Mouse (Mus musculus): Measurements from ENCODE around the gene Fktn. TPM values are rescaled to one million over a fixed set of nuclear protein-coding genes. Genes with fewer than 3 reads are reported as not detected.
"Not testable (repeated sequence)": the region's sequence is repeated elsewhere in the genome, so short reads cannot be mapped to it uniquely, and the experiment has no call there.

Gene Fktn
- 14.8 and 16.9 TPM in 2 replicates for polyA plus RNA-seq (2015; fragmentation: Nextera tagmentation; extraction: Ambion mirVana)

GRCm38 (mm10) chr4:53713704-53714050 is at the start of gene Fktn:
Fktn (plus strand) TSS chr4:53713998.
- H3K9ac ChIP-seq: peak within 1 kb of the TSS; percentile 65
- peak within 1 kb of the TSS; percentile 77 for H3K27ac ChIP-seq
- no peaks in the 10 kb centered on the region for H3K27me3 ChIP-seq (replicated peaks)
- peak; percentile 68 for ATAC-seq (ENCODE audit: insufficient read depth, low FRiP score, low read depth)
- H3K4me3 ChIP-seq (replicated peaks): peak within 1 kb of the TSS; percentile 60
- 7% methylated on average over 7 of the region's 7 CpGs for WGBS
- H3K9me3 ChIP-seq: no peaks in the 10 kb centered on the region
- H3K4me2 ChIP-seq: peak within 1 kb of the TSS; percentile 93
- H3K36me3 ChIP-seq: 0 out of 2 replicates have a peak, but pooled peaks cover 2% of the 10 kb centered on the region
- no peaks in the 10 kb centered on the region for H3K4me1 ChIP-seq

GRCm38 (mm10) chr4:53682092-53682491 is 31.7 kb upstream of the Fktn start:
- no peak overlapping the region for H3K9ac ChIP-seq
- no peak overlapping the region for H3K4me2 ChIP-seq
- H3K9me3 ChIP-seq: no peaks in the 10 kb centered on the region
- no peak overlapping the region for H3K27ac ChIP-seq
- H3K36me3 ChIP-seq: no peaks in the 10 kb centered on the region
- H3K4me1 ChIP-seq: no peaks in the 10 kb centered on the region
- ATAC-seq (ENCODE audit: insufficient read depth, low FRiP score, low read depth): no peak
- WGBS: 67% methylated on average over 8 of the region's 8 CpGs
- no peaks in the 10 kb centered on the region for H3K27me3 ChIP-seq (replicated peaks)
- H3K4me3 ChIP-seq (replicated peaks): no peak overlapping the region

GRCm38 (mm10) chr4:53688965-53689364 is 24.8 kb upstream of the Fktn start:
- Histone ChIP-seq H3K9ac (no peak overlapping the region), H3K4me3 (replicated peaks) (no peak overlapping the region), H3K27ac (no peak overlapping the region), H3K9me3 (no peaks in the 10 kb centered on the region), H3K27me3 (replicated peaks) (no peaks in the 10 kb centered on the region), H3K4me1 (no peaks in the 10 kb centered on the region), H3K36me3 (no peaks in the 10 kb centered on the region), H3K4me2 (no peak overlapping the region)
- ATAC-seq (ENCODE audit: insufficient read depth, low FRiP score, low read depth): no peak
- 79% methylated on average over 4 of the region's 4 CpGs for WGBS

- H3K4me2 ChIP-seq: no peak overlapping the region
- no peak overlapping the region for H3K4me3 ChIP-seq (replicated peaks)
- H3K9ac ChIP-seq: no peak overlapping the region
- no peak for ATAC-seq (ENCODE audit: insufficient read depth, low FRiP score, low read depth)
- WGBS: 68% methylated on average over 1 of the region's 1 CpGs
- no peaks in the 10 kb centered on the region for H3K36me3 ChIP-seq
- no peaks in the 10 kb centered on the region for H3K27me3 ChIP-seq (replicated peaks)
- no peak overlapping the region for H3K27ac ChIP-seq
- no peaks in the 10 kb centered on the region for H3K4me1 ChIP-seq
- no peaks in the 10 kb centered on the region for H3K9me3 ChIP-seq
These were observed 22.4 kb upstream of the Fktn start for GRCm38 (mm10) chr4:53691418-53691817.

GRCm38 (mm10) chr4:53709166-53709565 is 4.6 kb upstream of the Fktn start:
- not testable (repeated sequence) for ATAC-seq (ENCODE audit: insufficient read depth, low FRiP score, low read depth); H3K4me3 ChIP-seq (replicated peaks); H3K4me2 ChIP-seq; H3K27me3 ChIP-seq (replicated peaks); H3K36me3 ChIP-seq; H3K9ac ChIP-seq; H3K27ac ChIP-seq; H3K9me3 ChIP-seq; H3K4me1 ChIP-seq

- Histone ChIP-seq H3K4me3 (replicated peaks) (no peak overlapping the region), H3K36me3 (no peaks in the 10 kb centered on the region), H3K27ac (no peak overlapping the region), H3K27me3 (replicated peaks) (no peaks in the 10 kb centered on the region), H3K9me3 (no peaks in the 10 kb centered on the region), H3K4me2 (no peak overlapping the region), H3K4me1 (no peaks in the 10 kb centered on the region), H3K9ac (no peak overlapping the region)
- no peak for ATAC-seq (ENCODE audit: insufficient read depth, low FRiP score, low read depth)
- 64% methylated on average over 2 of the region's 2 CpGs for WGBS
These were observed 3.8 kb upstream of the Fktn start for GRCm38 (mm10) chr4:53710021-53710420.

- Histone ChIP-seq H3K27me3 (replicated peaks) (no peaks in the 10 kb centered on the region), H3K4me2 (no peak overlapping the region), H3K9me3 (no peaks in the 10 kb centered on the region), H3K9ac (no peak overlapping the region), H3K36me3 (no peaks in the 10 kb centered on the region), H3K27ac (no peak overlapping the region), H3K4me1 (no peaks in the 10 kb centered on the region), H3K4me3 (replicated peaks) (no peak overlapping the region)
- no peak for ATAC-seq (ENCODE audit: insufficient read depth, low FRiP score, low read depth)
- WGBS: 79% methylated on average over 6 of the region's 6 CpGs
These were observed 3.1 kb upstream of the Fktn start for GRCm38 (mm10) chr4:53710555-53711328.

- WGBS: 5% methylated on average over 58 of the region's 58 CpGs
- peak overlapping the region; percentile 65 for H3K9ac ChIP-seq
- H3K4me3 ChIP-seq (replicated peaks): peak overlapping the region; percentile 60
- peak overlapping the region; percentile 77 for H3K27ac ChIP-seq
- peak; percentile 93 for ATAC-seq (ENCODE audit: insufficient read depth, low FRiP score, low read depth)
- H3K36me3 ChIP-seq: 0 out of 2 replicates have a peak, but pooled peaks cover 2% of the 10 kb centered on the region
- no peaks in the 10 kb centered on the region for H3K9me3 ChIP-seq
- no peaks in the 10 kb centered on the region for H3K27me3 ChIP-seq (replicated peaks)
- no peaks in the 10 kb centered on the region for H3K4me1 ChIP-seq
- peak overlapping the region; percentile 93 for H3K4me2 ChIP-seq
These were observed 435 bp downstream of the Fktn start for GRCm38 (mm10) chr4:53714051-53714814.

- H3K27ac ChIP-seq: no peak overlapping the region
These were observed 2.2 kb downstream of the Fktn start for GRCm38 (mm10) chr4:53715977-53716376.

GRCm38 (mm10) chr4:53717546-53717945 is 3.7 kb downstream of the Fktn start:
- Histone ChIP-seq H3K4me2 (no peak overlapping the region), H3K9ac (no peak overlapping the region), H3K4me3 (replicated peaks) (no peak overlapping the region), H3K27me3 (replicated peaks) (no peaks in the 10 kb centered on the region), H3K4me1 (no peaks in the 10 kb centered on the region), H3K36me3 (0 out of 2 replicates have a peak, but pooled peaks cover 6% of the 10 kb centered on the region), H3K9me3 (no peaks in the 10 kb centered on the region), H3K27ac (no peak overlapping the region)
- ATAC-seq (ENCODE audit: insufficient read depth, low FRiP score, low read depth): no peak
- WGBS: 54% methylated on average over 4 of the region's 4 CpGs

More at GRCm38 (mm10) chr4:53715977-53716376, 2.2 kb downstream of the Fktn start:
- Histone ChIP-seq H3K27me3 (replicated peaks) (no peaks in the 10 kb centered on the region), H3K4me1 (no peaks in the 10 kb centered on the region), H3K4me2 (no peak overlapping the region), H3K9me3 (no peaks in the 10 kb centered on the region), H3K4me3 (replicated peaks) (no peak overlapping the region), H3K36me3 (0 out of 2 replicates have a peak, but pooled peaks cover 2% of the 10 kb centered on the region), H3K9ac (no peak overlapping the region)
- no peak for ATAC-seq (ENCODE audit: insufficient read depth, low FRiP score, low read depth)

- 60% methylated on average over 5 of the region's 5 CpGs for WGBS
These were observed 4.5 kb downstream of the Fktn start for GRCm38 (mm10) chr4:53718261-53718660.

GRCm38 (mm10) chr4:53722506-53722905 is 8.7 kb downstream of the Fktn start:
- ATAC-seq (ENCODE audit: insufficient read depth, low FRiP score, low read depth): no peak
- Histone ChIP-seq H3K9ac (no peak overlapping the region), H3K9me3 (no peaks in the 10 kb centered on the region), H3K36me3 (peaks cover 8% of the 10 kb centered on the region; the same call in 1 of the 2 replicates), H3K27me3 (replicated peaks) (no peaks in the 10 kb centered on the region), H3K27ac (no peak overlapping the region), H3K4me1 (no peaks in the 10 kb centered on the region), H3K4me3 (replicated peaks) (no peak overlapping the region), H3K4me2 (no peak overlapping the region)
- whole genome bisulfite sequencing: 91% methylated on average over 4 of the region's 4 CpGs

More at GRCm38 (mm10) chr4:53718261-53718660, 4.5 kb downstream of the Fktn start:
- no peak for ATAC-seq (ENCODE audit: insufficient read depth, low FRiP score, low read depth)
- Histone ChIP-seq H3K4me1 (no peaks in the 10 kb centered on the region), H3K4me3 (replicated peaks) (no peak overlapping the region), H3K9ac (no peak overlapping the region), H3K4me2 (no peak overlapping the region), H3K27ac (no peak overlapping the region), H3K36me3 (0 out of 2 replicates have a peak, but pooled peaks cover 6% of the 10 kb centered on the region), H3K27me3 (replicated peaks) (no peaks in the 10 kb centered on the region), H3K9me3 (no peaks in the 10 kb centered on the region)

Measured in stomach, embryonic 15.5 days (tissue).